Mouse (Mus musculus) liver, embryonic 14.5 days (tissue): ENCODE measurements around the gene Ifna7. TPM values are rescaled to one million over a fixed set of nuclear protein-coding genes. Genes with fewer than 3 reads are reported as not detected.

Experiments
- ATAC-seq: fragments of 200-750 bp; cut with Nextera tagmentation; 2 replicates; pipeline ENCODE4 v1.8.0; 2017; ENCODE audit warnings: moderate number of reproducible peaks, mild to moderate bottlenecking, moderate library complexity; ENCODE audit not compliant: insufficient read depth
- DNase-seq, 3 experiments: peaks; one replicate each; pipeline ENCODE4 v3.0.0-alpha.2; 2012 to 2013; ENCODE audit warnings: low read depth in 3 of 3, low spot score in 3 of 3
- H3K27ac ChIP-seq: fragments of 300-500 bp; sonication (generic); 2 replicates; pipeline ENCODE4 v1.5.1; 2014; ENCODE audit warnings: moderate library complexity, mild to moderate bottlenecking, control low read depth, inconsistent platforms
- H3K27me3 ChIP-seq: fragments of 300-500 bp; sonication (generic); 2 replicates; pipeline ENCODE4 v1.6.1; 2014; ENCODE audit warnings: mild to moderate bottlenecking, low read length, moderate library complexity; ENCODE audit not compliant: control insufficient read depth, insufficient read depth
- H3K36me3 ChIP-seq: fragments of 300-500 bp; sonication (generic); replicated peaks from 2 replicates; pipeline ENCODE4 v1.6.1; 2014; ENCODE audit warnings: low read depth; ENCODE audit not compliant: control insufficient read depth, insufficient read depth
- H3K4me1 ChIP-seq, 2 experiments: fragments of 200-500 bp in 1 of 2; fragments of 300-500 bp in 1 of 2; sonication (generic) in 1 of 2; replicated peaks; 2 replicates each; pipeline ENCODE4 v1.6.1; 2012 to 2014; ENCODE audit warnings: antibody characterized with exemption in 1 of 2, inconsistent platforms in 1 of 2, low read length in 1 of 2; ENCODE audit not compliant: control insufficient read depth in 2 of 2, insufficient read depth in 2 of 2
- H3K4me2 ChIP-seq: fragments of 300-500 bp; sonication (generic); 2 replicates; pipeline ENCODE4 v1.6.1; 2014; ENCODE audit warnings: low read depth, mild to moderate bottlenecking, control low read depth, moderate library complexity
- H3K4me3 ChIP-seq, 2 experiments: fragments of 200-500 bp in 1 of 2; fragments of 300-500 bp in 1 of 2; sonication (generic) in 1 of 2; 2 replicates each; pipeline ENCODE4 v1.5.1; 2012 to 2014; ENCODE audit warnings: low read depth in 2 of 2, low read length in 2 of 2, mild to moderate bottlenecking in 2 of 2, control low read depth in 1 of 2, inconsistent platforms in 1 of 2, moderate library complexity in 1 of 2; ENCODE audit not compliant: insufficient read depth in 1 of 2
- H3K9ac ChIP-seq: fragments of 300-500 bp; sonication (generic); replicated peaks from 2 replicates; pipeline ENCODE4 v1.6.1; 2014; ENCODE audit warnings: mild to moderate bottlenecking, control low read depth, moderate library complexity
- H3K9me3 ChIP-seq: fragments of 300-500 bp; sonication (generic); 2 replicates; pipeline ENCODE4 v1.6.1; 2016; ENCODE audit warnings: low read length, mixed read lengths; ENCODE audit not compliant: control insufficient read depth
- CTCF ChIP-seq: IDR thresholded peaks from 2 replicates; pipeline ENCODE4 v1.5.1; 2016; ENCODE audit warnings: antibody characterized with exemption, low read depth, control low read depth
- EP300 ChIP-seq: IDR thresholded peaks from 2 replicates; pipeline ENCODE4 v1.6.1; 2016; ENCODE audit warnings: antibody characterized with exemption, low read depth
- WGBS: fragments of 180-500 bp; shearing (Covaris S2); extraction: QIAGEN DNeasy Blood & Tissue Kit; methylation state at CpG from one replicate; pipeline ENCODE4 v1.1.7; 2014; ENCODE audit not compliant: insufficient replicate concordance; 5-methylcytosine and 5-hydroxymethylcytosine counted together
- polyA plus RNA-seq, 2 experiments: library from polyadenylated mRNA; depleted of rRNA in 1 of 2; stranded (reverse) in 1 of 2; unstranded in 1 of 2; fragments of >200 nt; fragmentation: Nextera tagmentation in 1 of 2; extraction: Ambion mirVana in 1 of 2; gene quantifications; 2 replicates each; pipeline versions ENCODE4 v1.2.1 to v1.2.3; 2012 to 2014

Ifna7 gene
- polyA plus RNA-seq, 2 experiments: not detected

GRCm38 (mm10) chr4:88851026-88851763, 35.2 kb downstream of the Ifna7 start:
- Histone ChIP-seq H3K4me2 (no peak overlapping the region), H3K27me3 (no peaks in the 10 kb centered on the region), H3K4me3 (no peak overlapping the region), H3K4me1 (no peaks in the 10 kb centered on the region), H3K9me3 (no peaks in the 10 kb centered on the region), H3K27ac (no peak overlapping the region), H3K36me3 (no peaks in the 10 kb centered on the region), H3K9ac (no peak overlapping the region)
- ATAC-seq: no peak
- DNase-seq: no peak
- TF ChIP-seq CTCF (no peak), EP300 (no peak)
- WGBS: 57% methylated on average over 4 of the region's 4 CpGs

GRCm38 (mm10) chr4:88859214-88859613, 43.2 kb downstream of the Ifna7 start:
- DNase-seq: no peak
- H3K36me3 ChIP-seq: no peaks in the 10 kb centered on the region
- no peak for ATAC-seq
- H3K9me3 ChIP-seq: no peaks in the 10 kb centered on the region
- no peak overlapping the region for H3K4me3 ChIP-seq
- H3K27me3 ChIP-seq: no peaks in the 10 kb centered on the region
- H3K9ac ChIP-seq: no peak overlapping the region
- no peak overlapping the region for H3K4me2 ChIP-seq
- TF ChIP-seq EP300 (no peak), CTCF (no peak)
- no peaks in the 10 kb centered on the region for H3K4me1 ChIP-seq
- H3K27ac ChIP-seq: no peak overlapping the region

GRCm38 (mm10) chr4:88863309-88863708, 47.3 kb downstream of the Ifna7 start:
- Histone ChIP-seq H3K4me1 (peaks cover 0 to 4% of the 10 kb centered on the region in 2 experiments; a peak in 2 of 4 replicates), H3K9me3 (no peaks in the 10 kb centered on the region), H3K27ac (no peak overlapping the region), H3K27me3 (no peaks in the 10 kb centered on the region), H3K36me3 (no peaks in the 10 kb centered on the region), H3K4me3 (no peak overlapping the region), H3K4me2 (no peak overlapping the region), H3K9ac (no peak overlapping the region)
- no peak for DNase-seq
- 10% methylated on average over 7 of the region's 7 CpGs for WGBS
- ATAC-seq: no peak
- TF ChIP-seq EP300 (no peak), CTCF (no peak)

- DNase-seq (no peak), ATAC-seq (no peak)
- Histone ChIP-seq H3K36me3 (no peaks in the 10 kb centered on the region), H3K4me2 (peak overlapping the region; percentile 36), H3K4me3 (peak overlapping the region in 1 of 2 experiments; percentile 7; a peak in 1 of 4 replicates), H3K4me1 (peaks cover 3 to 7% of the 10 kb centered on the region in 2 experiments; a peak in 2 of 4 replicates), H3K9me3 (no peaks in the 10 kb centered on the region), H3K27ac (no peak overlapping the region), H3K27me3 (no peaks in the 10 kb centered on the region), H3K9ac (no peak overlapping the region)
- TF ChIP-seq CTCF (no peak), EP300 (no peak)
- 7% methylated on average over 9 of the region's 9 CpGs for WGBS
Observed at GRCm38 (mm10) chr4:88864599-88864998, 48.6 kb downstream of the Ifna7 start.

DNA sequence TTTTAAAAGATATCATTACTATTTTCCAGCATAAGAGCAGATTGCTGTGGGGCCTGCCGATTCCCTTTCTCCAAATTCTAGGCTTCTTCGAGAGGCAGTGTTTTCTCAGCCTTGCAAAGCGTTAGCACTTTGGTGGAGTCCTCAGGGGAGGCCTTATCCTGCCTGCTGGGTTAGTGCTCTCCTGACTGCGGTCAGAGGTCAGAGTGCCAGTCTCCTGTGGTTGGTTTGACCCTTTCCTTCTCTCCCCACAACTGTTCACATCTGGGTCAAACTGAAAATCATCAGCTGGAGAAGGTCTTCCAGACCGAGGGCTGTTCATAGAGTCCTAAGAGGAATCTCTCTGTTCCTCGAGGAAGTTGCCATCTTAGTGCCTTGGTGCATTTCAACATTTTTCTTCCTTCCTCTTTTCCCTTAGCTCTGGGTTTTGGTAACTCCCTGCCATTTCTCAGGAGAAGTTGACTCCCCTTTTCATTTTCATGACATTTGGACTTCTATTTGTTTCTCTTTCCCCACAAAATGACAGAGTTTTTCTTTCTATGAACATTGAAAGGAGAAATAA, 49.1 kb downstream of the Ifna7 start:
- no peak for DNase-seq

More for the DNA sequence above, 49.1 kb downstream of the Ifna7 start:
- Histone ChIP-seq H3K4me2 (peak overlapping the region; percentile 36), H3K36me3 (no peaks in the 10 kb centered on the region), H3K27ac (no peak overlapping the region), H3K4me1 (peaks cover 3 to 7% of the 10 kb centered on the region in 2 experiments; a peak in 2 of 4 replicates), H3K9ac (no peak overlapping the region), H3K4me3 (no peak overlapping the region), H3K27me3 (no peaks in the 10 kb centered on the region), H3K9me3 (no peaks in the 10 kb centered on the region)
- no peak for ATAC-seq
- WGBS: 6% methylated on average over 6 of the region's 6 CpGs
- TF ChIP-seq CTCF: no peak
- TF ChIP-seq EP300: no peak

Other genes starting within 250 kb of the Ifna7 start
- gene Ifna14, start 244.4 kb upstream of the Ifna7 start, polyA plus RNA-seq (2012; rRNA removed): not detected in 2 replicates
- not detected in 2 replicates for gene Ifna14, start 244.4 kb upstream of the Ifna7 start, polyA plus RNA-seq (2014; fragmentation: Nextera tagmentation; extraction: Ambion mirVana)
- not detected in 2 replicates for gene Ifna9, start 223.8 kb upstream of the Ifna7 start, polyA plus RNA-seq (2012; rRNA removed)
- gene Ifna9, start 223.8 kb upstream of the Ifna7 start, polyA plus RNA-seq (2014; fragmentation: Nextera tagmentation; extraction: Ambion mirVana): not detected in 2 replicates
- not detected in 2 replicates for gene Ifna12, start 212.9 kb upstream of the Ifna7 start, polyA plus RNA-seq (2012; rRNA removed)
- gene Ifna12, start 212.9 kb upstream of the Ifna7 start, polyA plus RNA-seq (2014; fragmentation: Nextera tagmentation; extraction: Ambion mirVana): not detected in 2 replicates
- gene C87499, start 181.8 kb upstream of the Ifna7 start, polyA plus RNA-seq (2012; rRNA removed): not detected in 2 replicates
- gene C87499, start 181.8 kb upstream of the Ifna7 start, polyA plus RNA-seq (2014; fragmentation: Nextera tagmentation; extraction: Ambion mirVana): not detected in 2 replicates
- not detected in 2 replicates for gene Ifna13, start 171.8 kb upstream of the Ifna7 start, polyA plus RNA-seq (2012; rRNA removed)
- not detected in 2 replicates for gene Ifna13, start 171.8 kb upstream of the Ifna7 start, polyA plus RNA-seq (2014; fragmentation: Nextera tagmentation; extraction: Ambion mirVana)
- gene Ifna16, start 139.3 kb upstream of the Ifna7 start, polyA plus RNA-seq (2012; rRNA removed): not detected in 2 replicates
- gene Ifna16, start 139.3 kb upstream of the Ifna7 start, polyA plus RNA-seq (2014; fragmentation: Nextera tagmentation; extraction: Ambion mirVana): not detected in 2 replicates
- gene Ifna2, start 132.3 kb upstream of the Ifna7 start, polyA plus RNA-seq (2012; rRNA removed): not detected in 2 replicates
- not detected in 2 replicates for gene Ifna2, start 132.3 kb upstream of the Ifna7 start, polyA plus RNA-seq (2014; fragmentation: Nextera tagmentation; extraction: Ambion mirVana)
- not detected in 2 replicates for gene Ifnab, start 124.9 kb upstream of the Ifna7 start, polyA plus RNA-seq (2012; rRNA removed)
- not detected in 2 replicates for gene Ifnab, start 124.9 kb upstream of the Ifna7 start, polyA plus RNA-seq (2014; fragmentation: Nextera tagmentation; extraction: Ambion mirVana)
- 0.08 and 0.13 TPM in 2 replicates for gene Gm26566, start 94.4 kb upstream of the Ifna7 start, polyA plus RNA-seq (2012; rRNA removed)
- 0.24 and 0.43 TPM in 2 replicates for gene Gm26566, start 94.4 kb upstream of the Ifna7 start, polyA plus RNA-seq (2014; fragmentation: Nextera tagmentation; extraction: Ambion mirVana)
- gene Klhl9, start 93.8 kb upstream of the Ifna7 start, polyA plus RNA-seq (2012; rRNA removed): 6.4 and 9.1 TPM in 2 replicates
- 26.5 and 28.1 TPM in 2 replicates for gene Klhl9, start 93.8 kb upstream of the Ifna7 start, polyA plus RNA-seq (2014; fragmentation: Nextera tagmentation; extraction: Ambion mirVana)
- gene Gm13271, start 61.4 kb upstream of the Ifna7 start, polyA plus RNA-seq (2012; rRNA removed): not detected in 2 replicates
- gene Gm13271, start 61.4 kb upstream of the Ifna7 start, polyA plus RNA-seq (2014; fragmentation: Nextera tagmentation; extraction: Ambion mirVana): not detected in 2 replicates
- 0.02 TPM in 1 of 2 replicates, not detected in the other for gene Gm13283, start 56.1 kb upstream of the Ifna7 start, polyA plus RNA-seq (2012; rRNA removed)
- gene Gm13283, start 56.1 kb upstream of the Ifna7 start, polyA plus RNA-seq (2014; fragmentation: Nextera tagmentation; extraction: Ambion mirVana): 0.15 TPM in 1 of 2 replicates, not detected in the other
- not detected in 2 replicates for gene Gm13290, start 42.4 kb upstream of the Ifna7 start, polyA plus RNA-seq (2012; rRNA removed)
- 0.14 TPM in 1 of 2 replicates, not detected in the other for gene Gm13290, start 42.4 kb upstream of the Ifna7 start, polyA plus RNA-seq (2014; fragmentation: Nextera tagmentation; extraction: Ambion mirVana)
- gene Gm13289, start 39.3 kb upstream of the Ifna7 start, polyA plus RNA-seq (2012; rRNA removed): not detected in 2 replicates
- gene Gm13289, start 39.3 kb upstream of the Ifna7 start, polyA plus RNA-seq (2014; fragmentation: Nextera tagmentation; extraction: Ambion mirVana): not detected in 2 replicates
- not detected in 2 replicates for gene Gm13272, start 36.4 kb upstream of the Ifna7 start, polyA plus RNA-seq (2012; rRNA removed)
- gene Gm13272, start 36.4 kb upstream of the Ifna7 start, polyA plus RNA-seq (2014; fragmentation: Nextera tagmentation; extraction: Ambion mirVana): not detected in 2 replicates
- gene Ifnz, start 34.1 kb upstream of the Ifna7 start, polyA plus RNA-seq (2012; rRNA removed): not detected in 2 replicates
- gene Ifnz, start 34.1 kb upstream of the Ifna7 start, polyA plus RNA-seq (2014; fragmentation: Nextera tagmentation; extraction: Ambion mirVana): not detected in 2 replicates
- gene Gm13276, start 30.5 kb upstream of the Ifna7 start, polyA plus RNA-seq (2012; rRNA removed): not detected in 2 replicates
- gene Gm13276, start 30.5 kb upstream of the Ifna7 start, polyA plus RNA-seq (2014; fragmentation: Nextera tagmentation; extraction: Ambion mirVana): not detected in 2 replicates
- gene Gm13277, start 27.6 kb upstream of the Ifna7 start, polyA plus RNA-seq (2012; rRNA removed): not detected in 2 replicates
- not detected in 2 replicates for gene Gm13277, start 27.6 kb upstream of the Ifna7 start, polyA plus RNA-seq (2014; fragmentation: Nextera tagmentation; extraction: Ambion mirVana)
- not detected in 2 replicates for gene Gm13278, start 24.7 kb upstream of the Ifna7 start, polyA plus RNA-seq (2012; rRNA removed)
- not detected in 2 replicates for gene Gm13278, start 24.7 kb upstream of the Ifna7 start, polyA plus RNA-seq (2014; fragmentation: Nextera tagmentation; extraction: Ambion mirVana)
- not detected in 2 replicates for gene Gm13275, start 21.7 kb upstream of the Ifna7 start, polyA plus RNA-seq (2012; rRNA removed)
- not detected in 2 replicates for gene Gm13275, start 21.7 kb upstream of the Ifna7 start, polyA plus RNA-seq (2014; fragmentation: Nextera tagmentation; extraction: Ambion mirVana)
- not detected in 2 replicates for gene Gm13279, start 18.8 kb upstream of the Ifna7 start, polyA plus RNA-seq (2012; rRNA removed)
- gene Gm13279, start 18.8 kb upstream of the Ifna7 start, polyA plus RNA-seq (2014; fragmentation: Nextera tagmentation; extraction: Ambion mirVana): not detected in 2 replicates
- gene Gm13285, start 16.6 kb upstream of the Ifna7 start, polyA plus RNA-seq (2012; rRNA removed): not detected in 2 replicates
- 0.14 TPM in 1 of 2 replicates, not detected in the other for gene Gm13285, start 16.6 kb upstream of the Ifna7 start, polyA plus RNA-seq (2014; fragmentation: Nextera tagmentation; extraction: Ambion mirVana)
- not detected in 2 replicates for gene Gm13287, start 13.0 kb upstream of the Ifna7 start, polyA plus RNA-seq (2012; rRNA removed)
- not detected in 2 replicates for gene Gm13287, start 13.0 kb upstream of the Ifna7 start, polyA plus RNA-seq (2014; fragmentation: Nextera tagmentation; extraction: Ambion mirVana)
- not detected in 2 replicates for gene Gm13288, start 10.7 kb upstream of the Ifna7 start, polyA plus RNA-seq (2012; rRNA removed)
- not detected in 2 replicates for gene Gm13288, start 10.7 kb upstream of the Ifna7 start, polyA plus RNA-seq (2014; fragmentation: Nextera tagmentation; extraction: Ambion mirVana)
- gene Ifna11, start 3.7 kb downstream of the Ifna7 start, polyA plus RNA-seq (2012; rRNA removed): not detected in 2 replicates
- gene Ifna11, start 3.7 kb downstream of the Ifna7 start, polyA plus RNA-seq (2014; fragmentation: Nextera tagmentation; extraction: Ambion mirVana): not detected in 2 replicates
- not detected in 2 replicates for gene Ifna6, start 11.2 kb downstream of the Ifna7 start, polyA plus RNA-seq (2012; rRNA removed)
- not detected in 2 replicates for gene Ifna6, start 11.2 kb downstream of the Ifna7 start, polyA plus RNA-seq (2014; fragmentation: Nextera tagmentation; extraction: Ambion mirVana)
- not detected in 2 replicates for gene Ifna5, start 19.3 kb downstream of the Ifna7 start, polyA plus RNA-seq (2012; rRNA removed)
- not detected in 2 replicates for gene Ifna5, start 19.3 kb downstream of the Ifna7 start, polyA plus RNA-seq (2014; fragmentation: Nextera tagmentation; extraction: Ambion mirVana)
- not detected in 2 replicates for gene Ifna4, start 25.6 kb downstream of the Ifna7 start, polyA plus RNA-seq (2012; rRNA removed)
- not detected in 2 replicates for gene Ifna4, start 25.6 kb downstream of the Ifna7 start, polyA plus RNA-seq (2014; fragmentation: Nextera tagmentation; extraction: Ambion mirVana)
- gene Ifna1, start 33.9 kb downstream of the Ifna7 start, polyA plus RNA-seq (2012; rRNA removed): not detected in 2 replicates
- not detected in 2 replicates for gene Ifna1, start 33.9 kb downstream of the Ifna7 start, polyA plus RNA-seq (2014; fragmentation: Nextera tagmentation; extraction: Ambion mirVana)
- gene Ifne, start 64.0 kb downstream of the Ifna7 start, polyA plus RNA-seq (2012; rRNA removed): not detected in 2 replicates
- gene Ifne, start 64.0 kb downstream of the Ifna7 start, polyA plus RNA-seq (2014; fragmentation: Nextera tagmentation; extraction: Ambion mirVana): not detected in 2 replicates